Mouse (Mus musculus) frontal cortex, postnatal 14 days (tissue): ENCODE data around the gene Pbrm1.
A peak's percentile ranks its signal among the peaks of the same experiment; 100 is the strongest.

ENCODE experiments used
- DNase-seq, 2 experiments: peaks; one replicate each; pipeline ENCODE4 v3.0.0; 2022; ENCODE audit warnings: low spot score in 2 of 2

Gene Pbrm1

GRCm38 (mm10) chr14:31018860-31019291 lies at the start of gene Pbrm1, which contains the start of gene Gnl3:
Gene Pbrm1 (plus strand): TSS chr14:31019138.
Gene Gnl3 (minus strand): TSS chr14:31019152.
- peak; percentile 92 to 96 for DNase-seq

GRCm38 (mm10) chr14:30974204-30974603 lies 44.7 kb upstream of the Pbrm1 start:
- peak; percentile 18 to 27 for DNase-seq

DNA sequence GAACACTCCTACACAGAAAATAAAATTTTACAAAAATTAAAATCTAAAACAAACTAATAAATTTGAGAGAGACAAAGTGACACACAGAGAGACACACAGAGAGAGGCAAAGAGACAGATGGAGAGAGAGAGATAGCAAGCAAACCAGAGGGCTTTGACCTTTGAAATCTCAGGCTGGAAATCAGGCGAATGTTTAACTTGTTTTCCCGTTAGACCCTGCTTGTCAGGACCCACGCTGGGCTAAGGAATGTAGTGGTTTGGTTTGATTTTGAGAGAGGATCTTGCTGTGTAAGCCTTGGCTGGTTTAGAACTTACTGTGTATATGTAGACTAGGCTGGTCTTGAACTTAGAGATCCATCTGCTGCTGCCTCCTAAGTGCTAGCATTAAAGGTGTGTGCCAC lies 42.7 kb upstream of the Pbrm1 start:
- DNase-seq, result no peak

DNA sequence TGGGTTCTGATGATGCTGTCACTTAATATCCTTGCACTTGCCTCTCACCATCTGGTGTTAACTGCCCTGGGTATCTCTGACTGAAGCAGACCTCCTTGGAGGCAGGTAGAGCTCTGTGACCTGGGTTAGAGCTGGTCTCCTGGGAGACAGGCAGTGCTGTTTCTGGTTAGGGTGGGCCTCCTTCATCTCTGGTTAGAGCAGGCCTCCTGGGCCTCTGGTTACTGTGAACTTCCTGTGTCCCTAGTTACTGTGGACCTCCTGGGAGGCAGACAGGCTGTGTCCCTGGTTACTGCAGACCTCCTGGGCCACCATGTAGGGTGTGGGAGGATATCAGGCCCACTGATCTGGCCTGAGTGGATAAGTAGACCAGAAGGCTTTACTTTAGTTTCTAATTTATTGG lies 22.5 kb upstream of the Pbrm1 start:
- DNase-seq, result no peak

GRCm38 (mm10) chr14:31000356-31000755 lies 18.6 kb upstream of the Pbrm1 start:
- no peak for DNase-seq

GRCm38 (mm10) chr14:31000816-31001306 lies 18.1 kb upstream of the Pbrm1 start:
- no peak for DNase-seq

GRCm38 (mm10) chr14:31001307-31002205 lies 17.4 kb upstream of the Pbrm1 start, which contains the start of the genes Glt8d1 and Spcs1:
Gene Glt8d1 (plus strand): TSS chr14:31001400.
Gene Spcs1 (minus strand): TSS chr14:31001672.
- peak; percentile 75 to 83 for DNase-seq

DNA sequence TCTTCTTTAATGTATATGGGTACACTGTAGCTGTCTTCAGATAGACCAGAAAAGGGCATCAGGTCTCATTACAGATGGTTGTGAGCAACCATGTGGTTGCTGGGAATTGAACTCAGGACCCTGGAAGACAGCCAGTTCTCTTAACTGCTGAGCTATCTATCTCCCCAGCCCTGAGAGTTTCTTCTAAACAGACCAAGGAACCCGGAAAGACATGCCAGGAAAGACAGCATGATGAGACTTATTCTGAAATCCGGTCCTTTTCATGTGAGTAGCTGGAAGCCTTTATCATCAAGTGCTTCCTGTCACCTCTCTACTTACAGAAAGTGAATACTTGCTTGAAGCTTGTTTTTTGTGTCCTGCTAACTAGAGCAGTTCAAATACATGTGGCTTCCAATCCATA lies 14.4 kb upstream of the Pbrm1 start:
- DNase-seq, result no peak

GRCm38 (mm10) chr14:31006779-31007178 lies 12.2 kb upstream of the Pbrm1 start:
- no peak for DNase-seq

DNA sequence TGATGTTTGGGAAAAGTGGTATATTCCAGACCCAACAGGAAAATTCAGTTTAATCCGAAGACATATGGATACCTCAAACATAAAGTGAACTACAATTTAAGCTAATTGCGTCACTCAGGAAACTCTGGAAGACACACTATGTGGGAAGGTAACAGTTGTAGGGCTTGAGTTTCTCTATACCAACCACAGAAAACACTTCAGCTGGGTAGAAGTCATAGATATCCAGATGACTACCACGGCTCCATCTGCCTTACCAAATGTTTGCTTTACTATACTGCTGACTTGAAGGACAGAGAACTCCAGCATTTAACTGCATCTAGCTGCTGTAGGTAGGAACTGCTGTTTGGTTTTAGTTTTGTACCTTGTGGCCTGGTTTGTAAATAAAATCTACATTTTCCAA lies 7.3 kb upstream of the Pbrm1 start:
- DNase-seq, result no peak

DNA sequence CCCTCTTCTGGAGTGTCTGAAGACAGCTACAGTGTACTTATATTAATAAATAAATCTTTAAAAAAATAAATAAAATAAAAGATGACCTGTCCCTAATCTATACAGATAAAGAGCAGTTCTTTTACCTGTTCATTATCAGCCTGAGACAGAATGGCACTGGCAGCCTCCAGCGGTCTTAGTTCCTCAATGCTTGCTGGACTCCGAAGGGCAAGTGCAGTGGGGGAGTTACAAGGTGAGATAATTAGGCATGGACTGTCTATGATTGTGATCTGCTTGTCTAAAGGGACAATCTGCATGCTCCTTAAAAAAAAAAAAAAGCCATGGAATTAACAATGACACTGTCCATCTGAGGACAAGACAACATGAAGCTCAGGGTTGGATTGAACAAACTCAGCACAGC lies 5.0 kb upstream of the Pbrm1 start:
- DNase-seq, result no peak

DNA sequence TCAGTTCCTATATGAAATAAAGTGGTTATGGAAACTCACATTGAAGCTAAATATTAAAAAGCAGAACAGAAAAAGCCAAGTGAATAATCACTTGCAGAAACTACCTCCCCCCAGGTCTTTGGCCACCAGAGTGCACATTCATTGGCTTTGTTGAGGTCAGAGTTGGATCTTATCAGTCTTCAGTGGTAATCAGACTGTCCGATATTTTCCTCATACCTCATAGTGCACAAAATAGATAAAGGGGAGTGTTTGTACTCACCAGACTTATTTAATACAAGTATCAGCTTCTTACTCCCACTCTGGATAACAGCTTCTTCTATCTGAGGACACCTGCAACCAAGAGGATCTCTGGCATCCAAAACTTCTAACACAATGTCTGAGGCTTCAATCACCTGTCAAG lies 2.9 kb upstream of the Pbrm1 start:
- DNase-seq, result no peak

- DNase-seq, result no peak
These were observed 1.1 kb upstream of the Pbrm1 start for GRCm38 (mm10) chr14:31017854-31018253.

DNA sequence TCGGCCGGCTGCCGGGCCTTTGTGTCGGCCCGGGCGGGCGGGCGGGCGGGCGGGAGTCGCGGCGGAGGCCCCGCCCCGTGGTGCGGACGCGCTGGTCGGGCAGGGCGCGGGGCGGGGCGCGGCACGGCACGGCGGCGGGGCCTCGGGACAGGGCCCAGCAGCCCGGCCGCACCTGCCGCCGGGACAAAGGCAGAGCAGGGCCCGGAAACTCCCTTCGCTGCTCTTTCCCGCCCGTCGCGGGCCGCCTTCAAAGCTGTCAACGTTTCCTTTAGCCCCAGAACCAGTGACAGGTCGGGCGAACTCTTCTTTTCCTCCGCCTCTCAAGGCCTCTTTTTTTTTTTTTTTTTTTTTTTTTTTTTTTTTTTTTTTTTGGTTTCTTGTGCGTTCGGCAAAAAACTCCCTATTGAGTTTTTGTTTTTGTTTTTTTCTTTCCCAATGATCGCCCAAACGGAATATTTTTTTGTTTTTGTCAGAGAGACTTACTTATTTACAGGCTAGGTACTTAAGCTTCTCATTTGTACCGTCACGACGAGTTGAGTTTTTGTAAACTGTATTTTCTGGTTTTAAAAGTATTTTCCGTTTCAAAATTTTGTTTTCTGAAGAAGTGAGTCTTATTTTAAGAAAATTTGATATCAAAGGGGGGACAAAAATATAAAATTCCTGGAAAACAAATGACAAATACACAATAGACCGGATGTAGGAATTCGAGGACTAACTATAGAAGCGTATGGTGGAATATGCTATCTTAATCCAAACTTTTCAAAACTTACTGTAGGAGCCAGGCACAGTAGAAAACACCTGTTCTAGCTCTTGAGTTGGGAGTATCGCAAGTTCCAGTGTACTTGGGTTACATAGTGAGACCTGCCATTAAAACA lies 630 bp downstream of the Pbrm1 start:
- DNase-seq, result peak; percentile 23 to 27

- no peak for DNase-seq
These were observed 3.6 kb downstream of the Pbrm1 start for GRCm38 (mm10) chr14:31022579-31022978.

DNA sequence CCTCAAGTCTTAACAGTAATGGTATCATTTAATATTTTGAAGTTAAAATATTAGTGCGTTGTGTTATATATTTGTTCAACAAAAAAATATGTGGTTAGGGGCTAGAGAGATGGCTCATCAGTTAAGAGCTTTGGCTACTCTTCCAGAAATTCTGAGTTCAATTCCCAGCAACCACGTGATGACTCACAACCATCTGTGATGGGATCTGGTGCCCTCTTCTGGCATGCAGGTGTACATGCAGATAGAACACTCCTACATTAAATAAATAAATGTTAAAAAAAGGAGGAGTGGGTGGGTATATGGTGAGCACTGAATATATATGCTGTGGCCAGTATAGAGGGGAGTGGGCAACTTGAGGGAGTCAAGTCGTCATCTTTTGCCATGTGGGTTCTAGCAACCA lies 6.8 kb downstream of the Pbrm1 start:
- DNase-seq, result no peak

GRCm38 (mm10) chr14:31045296-31045695 lies 26.4 kb downstream of the Pbrm1 start:
- no peak for DNase-seq

- DNase-seq, result no peak
These were observed 26.9 kb downstream of the Pbrm1 start for GRCm38 (mm10) chr14:31045817-31046216.

- no peak for DNase-seq
These were observed 43.3 kb downstream of the Pbrm1 start for GRCm38 (mm10) chr14:31062277-31062676.

- DNase-seq, result no peak
These were observed 50.3 kb downstream of the Pbrm1 start for GRCm38 (mm10) chr14:31069086-31069733.

GRCm38 (mm10) chr14:31078597-31079208 lies 59.8 kb downstream of the Pbrm1 start:
- no peak for DNase-seq
